Mouse (Mus musculus) urinary bladder, postnatal 4 days (tissue): ENCODE data around the gene Mtmr2.

Experiments used
- DNase-seq, 2 experiments: peaks; one replicate each; pipeline ENCODE4 v3.0.0; 2021 to 2022; ENCODE audit warnings: low spot score in 2 of 2

Mtmr2 gene

GRCm38 (mm10) chr9:13806854-13807253, 58.6 kb downstream of the Mtmr2 start:
- no peak for DNase-seq

- DNase-seq, result no peak
Observed at GRCm38 (mm10) chr9:13807657-13808056, 59.4 kb downstream of the Mtmr2 start.

- DNase-seq, result no peak
Observed at GRCm38 (mm10) chr9:13809937-13810336, 61.7 kb downstream of the Mtmr2 start.

- no peak for DNase-seq
Observed at GRCm38 (mm10) chr9:13818369-13818768, 70.2 kb downstream of the Mtmr2 start.

GRCm38 (mm10) chr9:13820774-13821173, 72.6 kb downstream of the Mtmr2 start:
- DNase-seq, result no peak

- no peak for DNase-seq
Observed at GRCm38 (mm10) chr9:13825896-13826295, 77.7 kb downstream of the Mtmr2 start.

- peak in 1 of 2 experiments; percentile 62 for DNase-seq
Observed at GRCm38 (mm10) chr9:13826391-13826805, 78.2 kb downstream of the Mtmr2 start.

GRCm38 (mm10) chr9:13826832-13827405, 78.7 kb downstream of the Mtmr2 start, which contains the start of gene Cep57:
Cep57 (minus strand) TSS chr9:13827107.
- peak; percentile 90 to 91 for DNase-seq

GRCm38 (mm10) chr9:13827406-13828086, 79.3 kb downstream of the Mtmr2 start, which contains the start of gene Fam76b:
Fam76b (plus strand) TSS chr9:13827716.
- peak; percentile 99 for DNase-seq

GRCm38 (mm10) chr9:13828087-13828441, 79.9 kb downstream of the Mtmr2 start:
- DNase-seq, result no peak

GRCm38 (mm10) chr9:13835256-13835655, 87.0 kb downstream of the Mtmr2 start:
- no peak for DNase-seq

GRCm38 (mm10) chr9:13836726-13837125, 88.5 kb downstream of the Mtmr2 start:
- no peak for DNase-seq

GRCm38 (mm10) chr9:13847591-13847990, 99.4 kb downstream of the Mtmr2 start:
- DNase-seq, result no peak

GRCm38 (mm10) chr9:13848481-13849480, 100.6 kb downstream of the Mtmr2 start:
- no peak for DNase-seq

- DNase-seq, result no peak
Observed at GRCm38 (mm10) chr9:13853876-13854275, 105.7 kb downstream of the Mtmr2 start.
